Mouse (Mus musculus) limb, embryonic 12.5 days (tissue): ENCODE results near the gene Olfr283. TPM values are rescaled to one million over a fixed set of nuclear protein-coding genes. Genes with fewer than 3 reads are reported as not detected.
"Not testable (repeated sequence)": the region's sequence is repeated elsewhere in the genome, so short reads cannot be mapped to it uniquely, and the experiment has no call there.

Source experiments
- ATAC-seq: fragments of 200-750 bp; cut with Nextera tagmentation; 2 replicates; pipeline ENCODE4 v1.8.0; 2017; ENCODE audit warnings: low read depth, moderate TSS enrichment; ENCODE audit not compliant: insufficient number of reproducible peaks, insufficient read depth, low FRiP score, low TSS enrichment
- H3K27ac ChIP-seq: fragments of 300-500 bp; sonication (generic); 2 replicates; pipeline ENCODE4 v1.5.1; 2016; ENCODE audit warnings: mild to moderate bottlenecking, moderate library complexity
- H3K27me3 ChIP-seq: fragments of 300-500 bp; sonication (generic); 2 replicates; pipeline ENCODE4 v1.6.1; 2016; ENCODE audit warnings: mild to moderate bottlenecking, moderate library complexity
- H3K36me3 ChIP-seq: fragments of 300-500 bp; sonication (generic); 2 replicates; pipeline ENCODE4 v1.6.1; 2016; ENCODE audit warnings: mild to moderate bottlenecking, moderate library complexity
- H3K4me1 ChIP-seq: fragments of 300-500 bp; sonication (generic); replicated peaks from 2 replicates; pipeline ENCODE4 v1.6.1; 2016
- H3K4me2 ChIP-seq: fragments of 300-500 bp; sonication (generic); 2 replicates; pipeline ENCODE4 v1.6.1; 2016; ENCODE audit warnings: mild to moderate bottlenecking, moderate library complexity
- H3K4me3 ChIP-seq: fragments of 300-500 bp; sonication (generic); replicated peaks from 2 replicates; pipeline ENCODE4 v1.5.1; 2016; ENCODE audit warnings: mild to moderate bottlenecking
- H3K9ac ChIP-seq: fragments of 300-500 bp; sonication (generic); replicated peaks from 2 replicates; pipeline ENCODE4 v1.6.1; 2016; ENCODE audit warnings: mild to moderate bottlenecking, moderate library complexity
- H3K9me3 ChIP-seq: fragments of 300-500 bp; sonication (generic); 2 replicates; pipeline ENCODE4 v1.6.1; 2016; ENCODE audit warnings: mild to moderate bottlenecking, moderate library complexity
- WGBS: fragments of 180-500 bp; shearing (Covaris S2); methylation state at CpG from one replicate; pipeline ENCODE4 v1.1.7; 2016; 5-methylcytosine and 5-hydroxymethylcytosine counted together
- polyA plus RNA-seq: library from polyadenylated mRNA; unstranded; fragments of >200 nt; fragmentation: Nextera tagmentation; extraction: Ambion mirVana; gene quantifications from 2 replicates; pipeline ENCODE4 v1.2.1, GENCODE M21; 2016

The Olfr283 gene
- not detected in 2 replicates for polyA plus RNA-seq

- Histone ChIP-seq H3K4me1 (no peaks in the 10 kb centered on the region), H3K4me3 (no peak within 1 kb of the TSS), H3K9me3 (no peaks in the 10 kb centered on the region), H3K4me2 (no peak within 1 kb of the TSS), H3K27me3 (no peaks in the 10 kb centered on the region), H3K27ac (no peak within 1 kb of the TSS), H3K9ac (no peak within 1 kb of the TSS), H3K36me3 (no peaks in the 10 kb centered on the region)
- no peak for ATAC-seq
- WGBS = 79% methylated on average over 6 of the region's 6 CpGs
Observed at GRCm38 (mm10) chr15:98380846-98381245, at the start of gene Olfr283. Gene Olfr283, minus strand, starts transcription at chr15:98380946.

GRCm38 (mm10) chr15:98425188-98425587, 44.4 kb upstream of the Olfr283 start:
- Histone ChIP-seq H3K9me3 (no peaks in the 10 kb centered on the region), H3K4me3 (no peak overlapping the region), H3K27me3 (no peaks in the 10 kb centered on the region; the same call in 1 of the 2 replicates), H3K4me2 (no peak overlapping the region), H3K27ac (no peak overlapping the region), H3K9ac (no peak overlapping the region), H3K36me3 (no peaks in the 10 kb centered on the region), H3K4me1 (peaks cover 14% of the 10 kb centered on the region; the same call in 1 of the 2 replicates)
- WGBS = 69% methylated on average over 7 of the region's 7 CpGs
- no peak for ATAC-seq

- Histone ChIP-seq H3K27ac (no peak overlapping the region), H3K4me3 (no peak overlapping the region), H3K27me3 (no peaks in the 10 kb centered on the region; the same call in 1 of the 2 replicates), H3K9me3 (no peaks in the 10 kb centered on the region), H3K4me2 (peak overlapping the region; percentile 15; the same call in 1 of the 2 replicates), H3K4me1 (peaks cover 14% of the 10 kb centered on the region; the same call in 1 of the 2 replicates), H3K9ac (no peak overlapping the region), H3K36me3 (no peaks in the 10 kb centered on the region)
- ATAC-seq = no peak
- WGBS = 52% methylated on average over 6 of the region's 6 CpGs
Observed at GRCm38 (mm10) chr15:98424753-98425152, 44.0 kb upstream of the Olfr283 start.

GRCm38 (mm10) chr15:98424326-98424725, 43.6 kb upstream of the Olfr283 start:
- no peak overlapping the region for H3K27ac ChIP-seq
- H3K4me2 ChIP-seq = peak overlapping the region; percentile 15; the same call in 1 of the 2 replicates
- H3K36me3 ChIP-seq = no peaks in the 10 kb centered on the region
- no peak for ATAC-seq
- no peaks in the 10 kb centered on the region for H3K27me3 ChIP-seq
- no peak overlapping the region for H3K4me3 ChIP-seq
- no peak overlapping the region for H3K9ac ChIP-seq
- 53% methylated on average over 14 of the region's 14 CpGs for WGBS
- H3K4me1 ChIP-seq = peaks cover 14% of the 10 kb centered on the region; the same call in 1 of the 2 replicates
- H3K9me3 ChIP-seq = no peaks in the 10 kb centered on the region

- Histone ChIP-seq H3K27ac (no peak overlapping the region), H3K4me2 (no peak overlapping the region), H3K9me3 (no peaks in the 10 kb centered on the region), H3K9ac (no peak overlapping the region), H3K4me3 (no peak overlapping the region), H3K36me3 (no peaks in the 10 kb centered on the region), H3K4me1 (peaks cover 14% of the 10 kb centered on the region; the same call in 1 of the 2 replicates), H3K27me3 (no peaks in the 10 kb centered on the region)
- ATAC-seq = no peak
- 54% methylated on average over 4 of the region's 4 CpGs for WGBS
Observed at GRCm38 (mm10) chr15:98420897-98421296, 40.2 kb upstream of the Olfr283 start.

- Histone ChIP-seq H3K27ac (no peak overlapping the region), H3K36me3 (no peaks in the 10 kb centered on the region), H3K4me3 (no peak overlapping the region), H3K27me3 (no peaks in the 10 kb centered on the region), H3K9ac (no peak overlapping the region), H3K4me2 (no peak overlapping the region), H3K4me1 (no peaks in the 10 kb centered on the region), H3K9me3 (no peaks in the 10 kb centered on the region)
- no peak for ATAC-seq
- 72% methylated on average over 7 of the region's 7 CpGs for WGBS
Observed at GRCm38 (mm10) chr15:98418096-98418495, 37.4 kb upstream of the Olfr283 start.

GRCm38 (mm10) chr15:98417285-98417684, 36.5 kb upstream of the Olfr283 start:
- not testable (repeated sequence) for H3K4me1 ChIP-seq, ATAC-seq, H3K9me3 ChIP-seq, H3K27ac ChIP-seq, H3K27me3 ChIP-seq, H3K36me3 ChIP-seq, H3K4me3 ChIP-seq, H3K9ac ChIP-seq, H3K4me2 ChIP-seq
- 50% methylated on average over 2 of the region's 3 CpGs for WGBS

- ATAC-seq, H3K4me1 ChIP-seq, H3K4me2 ChIP-seq, H3K36me3 ChIP-seq, H3K27ac ChIP-seq, H3K4me3 ChIP-seq, H3K27me3 ChIP-seq, H3K9ac ChIP-seq, H3K9me3 ChIP-seq: not testable (repeated sequence)
Observed at GRCm38 (mm10) chr15:98416802-98417201, 36.1 kb upstream of the Olfr283 start.

GRCm38 (mm10) chr15:98415996-98416395, 35.2 kb upstream of the Olfr283 start:
- Histone ChIP-seq H3K27ac (no peak overlapping the region), H3K4me1 (no peaks in the 10 kb centered on the region), H3K27me3 (no peaks in the 10 kb centered on the region), H3K9me3 (no peaks in the 10 kb centered on the region), H3K4me2 (no peak overlapping the region), H3K36me3 (no peaks in the 10 kb centered on the region), H3K9ac (no peak overlapping the region), H3K4me3 (no peak overlapping the region)
- no peak for ATAC-seq
- WGBS = 79% methylated on average over 4 of the region's 4 CpGs

- no peaks in the 10 kb centered on the region for H3K36me3 ChIP-seq
- 91% methylated on average over 9 of the region's 9 CpGs for WGBS
- H3K9ac ChIP-seq = no peak overlapping the region
- no peaks in the 10 kb centered on the region for H3K4me1 ChIP-seq
- H3K4me3 ChIP-seq = no peak overlapping the region
- no peak overlapping the region for H3K27ac ChIP-seq
- H3K27me3 ChIP-seq = no peaks in the 10 kb centered on the region
- H3K4me2 ChIP-seq = no peak overlapping the region
- no peak for ATAC-seq
- H3K9me3 ChIP-seq = peaks cover 2% of the 10 kb centered on the region; the same call in 1 of the 2 replicates
Observed at GRCm38 (mm10) chr15:98410249-98410648, 29.5 kb upstream of the Olfr283 start.

GRCm38 (mm10) chr15:98409635-98410034, 28.9 kb upstream of the Olfr283 start:
- no peak overlapping the region for H3K4me3 ChIP-seq
- no peaks in the 10 kb centered on the region for H3K36me3 ChIP-seq
- H3K4me2 ChIP-seq = no peak overlapping the region
- H3K27ac ChIP-seq = no peak overlapping the region
- no peaks in the 10 kb centered on the region for H3K27me3 ChIP-seq
- no peak for ATAC-seq
- H3K9ac ChIP-seq = no peak overlapping the region
- H3K4me1 ChIP-seq = no peaks in the 10 kb centered on the region
- WGBS = 92% methylated on average over 2 of the region's 2 CpGs
- peaks cover 2% of the 10 kb centered on the region; the same call in 1 of the 2 replicates for H3K9me3 ChIP-seq

- H3K4me1 ChIP-seq = no peaks in the 10 kb centered on the region
- H3K4me3 ChIP-seq = no peak overlapping the region
- H3K9ac ChIP-seq = no peak overlapping the region
- WGBS = 76% methylated on average over 17 of the region's 17 CpGs
- H3K27ac ChIP-seq = no peak overlapping the region
- peaks cover 2% of the 10 kb centered on the region; the same call in 1 of the 2 replicates for H3K9me3 ChIP-seq
- no peaks in the 10 kb centered on the region for H3K36me3 ChIP-seq
- no peak for ATAC-seq
- H3K4me2 ChIP-seq = no peak overlapping the region
- no peaks in the 10 kb centered on the region for H3K27me3 ChIP-seq
Observed at GRCm38 (mm10) chr15:98408406-98409060, 27.8 kb upstream of the Olfr283 start.
